Mouse (Mus musculus): ENCODE data around the gene Zbtb34.
A peak's percentile ranks its signal among the peaks of the same experiment; 100 is the strongest.

Zbtb34 gene

DNA sequence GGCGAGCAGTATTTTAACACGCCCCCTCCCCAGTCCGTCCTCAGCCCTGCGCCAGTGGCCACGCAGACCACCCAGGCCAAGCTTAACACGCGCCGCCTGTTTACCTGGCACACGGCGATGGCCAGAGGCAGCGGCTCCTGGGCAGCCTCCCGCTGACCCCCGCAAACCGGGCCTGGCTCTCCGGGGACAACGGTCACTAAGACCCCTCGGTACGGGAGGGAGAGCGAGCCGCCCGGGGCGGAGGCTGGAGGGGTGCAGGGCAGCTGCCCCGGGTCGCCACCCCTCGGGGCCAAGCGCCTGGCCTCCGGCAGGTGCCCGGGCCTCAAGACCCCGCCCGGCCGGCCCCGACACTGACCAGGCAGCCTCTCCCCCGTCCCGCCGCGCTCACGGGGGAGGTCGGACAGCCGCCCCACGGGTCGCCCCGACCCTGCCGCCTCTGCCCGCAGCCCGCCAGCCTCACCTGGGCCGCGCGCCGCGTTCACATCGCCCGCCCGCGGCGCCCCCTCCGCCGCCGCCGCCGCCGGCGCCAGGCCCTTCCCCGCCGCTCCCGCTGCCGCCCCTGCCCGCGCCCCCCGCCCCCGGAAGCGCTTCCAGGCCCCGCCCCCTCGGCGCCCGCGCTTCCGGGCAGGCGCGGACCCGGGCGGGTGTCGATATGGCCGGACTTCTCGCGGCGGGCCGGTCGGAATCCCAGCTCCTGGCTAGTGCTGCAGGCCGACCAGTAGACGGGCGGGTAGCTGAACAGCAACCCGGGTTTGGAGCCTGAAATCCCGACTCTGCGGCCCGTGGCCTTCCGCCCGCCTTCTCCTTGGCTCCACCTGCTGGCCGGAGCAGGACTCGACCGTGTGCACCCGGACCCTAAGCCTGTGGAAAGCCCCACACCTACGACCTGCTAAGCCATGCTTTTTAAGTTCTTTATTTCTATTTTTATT is at the start of gene Zbtb34:
Zbtb34 (minus strand) TSS at position 554 of the 929 bp plus-strand sequence.
- DNase-seq (ENCODE audit: inconsistent age in 2 of 2, low spot score in 1 of 2), result peak; percentile 78 to 91

DNA sequence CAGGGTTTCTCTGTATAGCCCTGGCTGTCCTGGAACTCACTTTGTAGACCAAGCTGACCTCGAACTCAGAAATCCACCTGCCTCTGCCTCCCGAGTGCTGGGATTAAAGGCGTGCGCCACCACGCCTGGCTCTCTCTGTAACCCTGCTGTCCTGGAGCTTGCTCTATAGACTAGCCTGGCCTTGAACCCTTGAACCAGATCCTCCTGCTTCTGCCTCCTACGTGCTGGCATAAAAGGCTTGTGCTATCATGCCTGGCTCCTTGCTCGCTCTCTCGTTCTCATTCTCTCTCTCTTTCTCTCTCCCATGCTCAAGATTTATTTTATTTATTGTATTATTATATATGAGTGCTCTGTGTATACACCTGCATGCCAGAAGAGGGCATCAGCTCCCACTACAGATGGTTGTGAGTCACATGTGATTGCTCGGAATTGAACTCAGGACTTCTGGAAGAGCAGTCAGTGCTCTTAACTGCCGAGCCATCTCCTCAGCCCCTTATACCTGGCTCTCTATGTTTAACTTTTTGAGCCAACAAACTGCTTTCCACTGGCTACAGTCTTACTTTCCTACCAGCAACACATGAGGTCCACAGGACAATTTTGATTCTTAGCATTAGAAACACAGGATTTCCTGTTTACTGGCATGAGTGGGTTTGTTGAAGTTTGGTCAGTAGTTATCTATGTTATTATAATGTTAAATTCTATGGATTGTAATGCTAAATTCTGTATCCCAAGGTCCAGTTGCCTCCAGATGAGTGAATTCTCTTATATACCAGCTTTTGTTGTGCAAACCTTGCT is 47.0 kb upstream of the Zbtb34 start:
- no peak for DNase-seq (ENCODE audit: inconsistent age in 2 of 2, low spot score in 1 of 2)

DNA sequence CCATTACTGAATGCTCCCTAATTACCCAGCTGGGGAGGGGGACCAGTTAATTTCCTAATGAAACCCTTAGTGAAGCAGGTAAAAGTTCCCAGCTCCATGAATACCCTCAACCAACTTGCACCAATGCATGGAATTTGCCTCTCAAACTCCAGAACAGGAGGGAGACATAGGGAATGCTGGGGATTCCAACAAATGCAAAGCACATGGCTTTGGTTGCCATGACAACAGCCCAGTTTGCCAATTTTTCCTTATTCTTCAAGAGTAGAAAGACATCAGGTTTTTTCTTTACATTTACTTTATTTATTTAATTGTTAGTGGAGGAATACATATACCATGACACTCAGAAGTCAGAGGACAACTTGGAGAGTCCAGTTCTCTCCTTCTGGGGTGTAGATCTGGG is 44.8 kb upstream of the Zbtb34 start:
- no peak for DNase-seq (ENCODE audit: inconsistent age in 2 of 2, low spot score in 1 of 2)

DNA sequence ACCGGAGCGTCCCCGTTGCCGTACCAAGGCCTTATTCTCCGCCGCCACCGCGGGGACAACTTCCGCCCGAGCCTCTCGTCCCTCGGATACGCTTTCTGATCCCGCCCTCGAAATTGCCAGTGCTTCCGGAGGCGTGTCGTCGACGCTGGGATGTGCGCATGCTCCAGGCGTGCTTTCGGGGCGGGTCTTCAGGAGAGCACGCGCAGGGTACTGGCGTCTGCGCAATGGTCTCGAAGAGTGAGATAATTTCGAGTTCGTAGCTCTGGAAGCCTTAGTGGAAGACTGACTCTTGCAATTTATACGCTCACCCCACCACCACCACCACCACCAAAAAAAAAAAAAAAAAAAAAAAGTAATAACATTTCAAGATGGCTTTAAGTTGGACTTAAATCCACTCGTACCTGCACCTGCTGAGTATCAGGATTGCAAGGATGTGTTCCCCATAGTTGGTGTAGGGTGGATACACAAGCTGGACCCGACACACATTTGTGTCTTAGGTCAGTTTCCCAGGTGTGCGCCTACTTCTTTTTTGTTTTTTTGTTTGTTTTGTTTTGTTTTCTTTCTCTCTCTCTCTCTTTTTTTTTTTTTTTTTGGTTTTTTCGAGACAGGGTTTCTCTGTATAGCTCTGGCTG is 37.5 kb upstream of the Zbtb34 start, which contains the start of gene Zbtb43:
Zbtb43 (minus strand) TSS at position 94 of the 632 bp plus-strand sequence.
- DNase-seq (ENCODE audit: inconsistent age in 2 of 2, low spot score in 1 of 2), result peak; percentile 96 to 99

DNA sequence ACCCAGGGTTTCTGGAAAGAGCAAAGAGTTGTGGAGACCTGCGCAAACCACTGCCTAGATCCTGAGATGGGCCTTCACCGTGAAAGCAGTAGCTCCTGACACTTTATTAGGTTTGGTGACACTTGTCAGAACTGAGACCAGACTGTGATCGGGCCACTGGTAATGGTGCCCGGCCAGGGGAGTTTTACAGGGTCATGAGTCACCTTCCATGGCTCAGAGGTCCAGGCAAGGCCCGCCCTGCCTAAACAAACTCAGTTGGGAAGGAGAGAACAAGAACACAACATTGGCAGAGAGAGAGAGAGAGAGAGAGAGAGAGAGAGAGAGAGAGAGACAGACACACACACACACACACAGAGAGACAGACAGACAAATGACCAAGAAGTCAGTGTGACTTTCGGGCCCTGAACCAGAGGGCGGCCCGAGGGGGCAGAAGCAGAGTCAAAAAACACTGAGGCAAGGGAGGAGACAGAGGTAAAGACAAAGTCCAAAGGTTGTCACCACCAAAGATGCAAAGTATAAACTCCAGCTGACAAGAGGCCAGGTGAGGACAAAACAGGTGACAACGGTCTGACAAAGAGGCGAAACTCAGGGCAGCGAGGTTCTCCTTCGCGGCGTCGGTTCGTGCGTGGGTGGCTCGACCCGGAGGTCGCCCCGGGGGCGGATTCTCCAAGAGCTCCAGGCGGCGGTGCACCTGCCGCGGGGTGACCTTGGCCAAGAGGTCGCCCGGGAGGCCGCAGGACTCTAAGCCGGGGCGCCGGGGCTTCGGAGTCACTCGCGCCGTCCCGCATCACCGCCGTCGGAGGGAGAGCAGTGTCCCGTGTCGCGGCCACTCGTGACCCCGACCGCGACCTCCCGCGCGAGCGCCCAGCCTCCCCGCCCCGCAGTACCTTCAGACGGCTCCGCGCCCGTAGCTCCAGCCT is 36.7 kb upstream of the Zbtb34 start:
- DNase-seq (ENCODE audit: inconsistent age in 2 of 2, low spot score in 1 of 2), result peak; percentile 58 to 84

DNA sequence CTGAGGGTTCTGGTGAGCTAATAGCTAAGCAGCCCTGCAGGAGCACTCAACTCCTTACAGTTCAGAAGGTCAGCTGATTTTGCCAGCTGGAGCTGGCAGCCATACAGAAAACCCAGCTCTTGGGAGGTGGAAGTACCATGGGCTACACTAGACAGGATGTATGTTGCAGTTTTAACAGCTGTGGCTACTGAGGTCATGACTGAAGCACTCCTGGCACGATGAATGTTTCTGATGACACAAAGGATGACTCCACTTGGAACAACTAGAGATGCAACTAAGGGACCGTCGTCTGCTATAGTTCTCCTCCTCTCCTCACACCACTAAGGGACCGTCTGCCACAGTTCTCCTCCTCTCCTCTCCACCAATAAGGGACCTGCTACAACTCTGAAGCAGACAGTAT is 34.8 kb upstream of the Zbtb34 start:
- DNase-seq (ENCODE audit: inconsistent age in 2 of 2, low spot score in 1 of 2), result peak in 1 of 2 experiments; percentile 59

DNA sequence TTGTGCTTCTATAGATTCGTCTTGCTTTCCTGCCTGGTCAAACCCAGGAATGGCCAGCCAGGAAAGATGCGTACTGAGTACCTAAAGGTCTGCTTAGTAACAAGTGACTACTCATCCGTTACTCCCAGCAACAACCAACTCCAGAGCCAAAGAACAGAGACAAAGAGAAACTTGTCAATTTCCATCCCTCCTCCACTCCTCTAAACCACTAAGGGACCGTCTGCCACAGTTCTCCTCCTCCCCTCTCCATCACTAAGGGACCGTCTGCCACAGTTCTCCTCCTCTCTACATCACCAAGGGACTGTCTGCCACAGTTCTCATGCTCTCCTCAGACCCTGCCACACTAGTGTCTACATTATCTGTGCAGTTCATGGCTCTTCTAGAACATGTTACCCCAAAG is 34.1 kb upstream of the Zbtb34 start:
- DNase-seq (ENCODE audit: inconsistent age in 2 of 2, low spot score in 1 of 2), result no peak

DNA sequence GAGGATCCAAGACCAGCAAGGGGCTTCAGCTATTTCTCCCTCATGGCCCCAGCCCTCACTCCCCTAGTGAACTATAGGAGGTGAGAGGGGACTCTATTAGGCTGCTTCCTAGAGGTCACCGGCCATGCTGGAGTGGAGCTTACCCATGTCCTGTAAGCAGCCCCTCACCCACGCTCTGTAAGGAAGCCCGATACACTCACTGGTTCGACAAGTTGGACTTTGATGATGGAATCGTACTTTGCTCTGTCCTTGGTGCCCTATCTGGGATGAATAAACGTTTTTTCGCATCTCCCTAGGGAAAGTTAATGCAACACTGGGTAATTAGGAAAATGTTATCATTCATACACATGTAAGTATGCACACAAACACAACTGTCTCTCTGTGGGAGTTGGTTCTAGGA is 30.9 kb upstream of the Zbtb34 start:
- DNase-seq (ENCODE audit: inconsistent age in 2 of 2, low spot score in 1 of 2), result no peak

DNA sequence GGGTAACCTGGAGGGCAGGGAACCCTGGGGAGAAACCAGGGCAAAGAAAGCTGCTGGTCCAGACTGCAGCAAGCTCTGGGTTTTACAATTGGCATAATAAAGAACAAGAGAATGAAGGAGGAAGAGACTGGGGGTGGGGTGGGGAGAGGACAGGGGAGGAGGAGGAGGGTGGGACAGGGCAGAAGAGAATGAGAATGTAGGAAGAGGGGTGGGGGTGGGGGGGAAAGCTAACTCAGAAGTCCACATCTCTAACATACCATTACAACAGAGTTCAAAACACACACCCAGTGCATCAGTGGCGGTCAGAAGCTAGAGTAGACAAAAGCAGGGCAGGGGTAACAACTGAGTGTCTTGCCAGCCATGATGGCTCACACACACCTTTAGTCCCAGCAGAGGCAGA is 29.9 kb upstream of the Zbtb34 start:
- DNase-seq (ENCODE audit: inconsistent age in 2 of 2, low spot score in 1 of 2), result no peak

DNA sequence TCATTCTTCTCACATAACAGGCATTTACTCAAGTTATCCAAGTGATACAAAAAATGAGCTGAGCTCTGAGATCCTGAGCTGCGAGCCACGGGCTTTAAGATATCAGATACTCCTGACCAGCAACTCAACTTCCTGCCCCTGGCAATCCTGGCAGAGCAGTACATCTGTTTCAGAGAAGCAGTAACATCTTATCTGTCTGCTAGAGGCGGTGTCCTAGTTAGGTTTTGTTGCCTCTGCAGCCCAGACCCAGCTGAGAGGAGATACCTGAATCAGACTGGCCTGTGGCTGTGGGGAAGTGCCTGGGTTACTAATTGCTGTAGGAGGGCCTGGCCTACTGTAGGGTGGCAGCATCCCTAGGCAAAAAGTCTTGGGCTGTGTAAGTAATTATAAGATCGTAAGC is 28.5 kb upstream of the Zbtb34 start:
- DNase-seq (ENCODE audit: inconsistent age in 2 of 2, low spot score in 1 of 2), result peak in 1 of 2 experiments; percentile 24

DNA sequence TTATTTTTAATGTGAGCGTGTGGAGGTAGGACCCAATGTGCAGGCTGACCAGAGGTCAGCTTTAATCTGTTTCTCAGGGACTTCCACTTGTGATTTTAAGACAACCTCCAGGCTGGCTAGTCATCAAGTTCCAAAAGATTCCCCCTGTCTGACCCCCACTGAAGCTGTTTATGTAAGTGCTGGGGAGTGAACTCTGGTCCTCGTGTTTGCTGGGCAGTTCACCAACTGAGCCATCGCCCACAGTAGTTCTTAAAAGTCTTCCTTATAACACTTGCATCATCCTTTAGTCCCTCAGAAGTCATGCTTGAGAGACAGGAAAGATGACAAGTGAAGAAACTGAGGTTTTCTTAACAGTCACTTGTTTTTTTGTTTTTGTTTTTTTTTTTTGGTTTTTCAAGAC is 25.6 kb upstream of the Zbtb34 start:
- peak in 1 of 2 experiments; percentile 20 for DNase-seq (ENCODE audit: inconsistent age in 2 of 2, low spot score in 1 of 2)

DNA sequence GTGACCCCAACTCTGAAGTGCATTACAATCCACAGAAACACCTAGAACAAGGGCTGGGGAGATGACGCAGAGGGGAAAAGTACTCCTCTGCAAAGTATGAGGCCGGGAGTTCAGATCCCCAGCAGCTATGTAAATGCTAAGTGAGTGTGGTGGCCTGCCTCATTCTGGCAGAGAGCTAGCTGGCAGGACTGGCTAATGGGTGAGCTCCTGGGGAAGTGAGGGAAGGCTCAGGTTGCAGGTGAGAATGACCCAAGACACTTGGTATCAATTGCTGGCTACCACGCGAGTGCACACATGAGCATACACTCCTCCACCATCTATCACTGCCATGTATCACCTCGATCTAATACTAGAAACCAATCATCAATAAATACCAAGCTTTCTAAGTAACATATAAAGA is 25.1 kb upstream of the Zbtb34 start:
- DNase-seq (ENCODE audit: inconsistent age in 2 of 2, low spot score in 1 of 2), result no peak

DNA sequence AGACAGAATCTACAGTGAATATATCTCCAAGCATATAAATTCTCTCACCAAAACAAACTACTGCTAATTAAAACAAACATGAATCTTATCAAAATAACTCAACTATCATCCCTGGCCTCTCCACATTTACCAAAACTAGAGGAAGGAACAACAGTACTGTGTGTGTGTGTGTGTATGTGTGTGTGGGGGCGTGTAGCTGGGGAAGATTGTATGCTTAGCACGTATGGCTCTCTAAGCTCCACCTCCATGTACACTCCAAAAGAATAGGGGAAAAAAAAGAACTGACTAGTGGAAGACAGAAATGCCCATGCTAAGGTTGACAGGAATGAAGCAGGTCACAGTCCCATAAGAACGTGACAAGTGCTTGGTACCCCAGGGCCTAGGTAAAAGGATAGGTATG is 24.2 kb upstream of the Zbtb34 start:
- DNase-seq (ENCODE audit: inconsistent age in 2 of 2, low spot score in 1 of 2), result no peak

DNA sequence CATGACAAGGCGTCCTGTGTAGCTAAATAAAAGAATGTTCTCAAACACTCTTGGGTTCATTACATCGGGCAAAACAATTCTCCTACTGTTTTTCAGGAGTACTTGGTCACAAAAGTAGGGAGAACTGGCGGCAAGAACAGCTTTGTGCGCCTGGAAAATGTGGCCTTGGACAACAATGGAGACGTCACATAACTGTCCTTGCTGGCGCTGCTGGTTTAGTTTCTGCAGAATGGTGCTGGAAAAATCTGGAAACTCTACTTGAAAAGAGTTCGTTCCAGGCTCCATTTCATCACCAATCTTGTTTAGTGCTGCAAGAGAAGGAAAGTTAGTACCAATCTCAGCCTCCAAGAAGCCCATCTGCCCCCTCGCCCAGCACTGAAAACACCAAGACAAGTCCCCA is 23.7 kb upstream of the Zbtb34 start:
- peak in 1 of 2 experiments; percentile 80 for DNase-seq (ENCODE audit: inconsistent age in 2 of 2, low spot score in 1 of 2)

DNA sequence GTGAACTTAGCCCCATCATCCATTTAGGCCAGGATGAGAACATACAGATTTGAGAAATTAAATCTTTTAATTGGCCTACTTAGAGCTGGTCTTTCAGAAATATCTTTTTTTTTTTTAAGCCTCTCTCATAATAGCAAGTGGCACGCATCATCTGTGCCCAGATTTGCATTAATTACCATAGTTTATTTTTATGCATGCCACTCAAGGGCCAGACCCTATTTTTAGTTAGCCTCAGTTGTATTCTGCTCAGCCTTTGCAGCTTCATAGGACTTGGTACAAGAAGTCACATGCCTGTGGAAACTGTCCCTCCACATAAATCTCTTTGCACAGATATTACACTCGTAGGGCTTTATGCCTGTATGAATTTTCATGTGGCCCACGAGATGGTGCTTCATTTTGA is 22.4 kb upstream of the Zbtb34 start:
- DNase-seq (ENCODE audit: inconsistent age in 2 of 2, low spot score in 1 of 2), result no peak

DNA sequence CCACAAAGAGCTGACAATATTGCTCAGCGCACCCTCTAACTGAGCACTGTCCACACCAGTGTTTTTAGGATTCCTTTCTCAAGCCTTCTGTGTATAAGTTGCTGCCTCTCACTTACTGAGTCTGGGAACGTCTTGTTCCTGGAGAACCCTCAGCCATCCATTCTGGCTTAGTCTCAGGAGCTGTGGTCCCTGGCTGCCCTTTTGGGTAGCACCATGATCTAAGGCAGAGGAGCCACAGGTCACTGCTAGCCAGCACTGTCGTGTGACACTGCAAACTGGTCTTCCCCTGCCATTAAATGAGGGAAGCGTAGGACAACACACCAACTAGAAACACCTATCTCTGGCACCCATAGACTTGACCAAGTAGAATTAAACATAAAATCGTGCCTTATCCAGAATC is 21.6 kb upstream of the Zbtb34 start:
- no peak for DNase-seq (ENCODE audit: inconsistent age in 2 of 2, low spot score in 1 of 2)

DNA sequence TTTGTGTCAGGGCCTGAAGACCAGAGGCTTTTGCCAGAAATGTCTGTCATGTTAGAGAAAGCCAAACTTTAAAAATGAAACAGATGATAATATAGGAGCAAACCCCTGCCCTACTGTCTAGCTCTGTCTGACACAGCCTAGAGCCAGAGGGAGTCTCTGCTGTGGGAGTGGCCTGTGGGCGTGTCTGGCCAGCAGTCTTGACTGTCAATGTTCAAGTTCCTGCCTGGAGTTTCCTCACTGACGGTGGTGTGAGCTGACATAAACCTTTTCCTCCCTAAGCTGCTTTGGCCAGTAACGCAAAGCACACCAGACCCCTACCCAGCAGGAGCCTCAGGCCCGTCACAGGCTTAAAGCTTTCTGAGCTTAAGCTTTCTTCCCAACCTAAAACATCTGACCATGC is 21.0 kb upstream of the Zbtb34 start:
- DNase-seq (ENCODE audit: inconsistent age in 2 of 2, low spot score in 1 of 2), result peak; percentile 40 to 82

DNA sequence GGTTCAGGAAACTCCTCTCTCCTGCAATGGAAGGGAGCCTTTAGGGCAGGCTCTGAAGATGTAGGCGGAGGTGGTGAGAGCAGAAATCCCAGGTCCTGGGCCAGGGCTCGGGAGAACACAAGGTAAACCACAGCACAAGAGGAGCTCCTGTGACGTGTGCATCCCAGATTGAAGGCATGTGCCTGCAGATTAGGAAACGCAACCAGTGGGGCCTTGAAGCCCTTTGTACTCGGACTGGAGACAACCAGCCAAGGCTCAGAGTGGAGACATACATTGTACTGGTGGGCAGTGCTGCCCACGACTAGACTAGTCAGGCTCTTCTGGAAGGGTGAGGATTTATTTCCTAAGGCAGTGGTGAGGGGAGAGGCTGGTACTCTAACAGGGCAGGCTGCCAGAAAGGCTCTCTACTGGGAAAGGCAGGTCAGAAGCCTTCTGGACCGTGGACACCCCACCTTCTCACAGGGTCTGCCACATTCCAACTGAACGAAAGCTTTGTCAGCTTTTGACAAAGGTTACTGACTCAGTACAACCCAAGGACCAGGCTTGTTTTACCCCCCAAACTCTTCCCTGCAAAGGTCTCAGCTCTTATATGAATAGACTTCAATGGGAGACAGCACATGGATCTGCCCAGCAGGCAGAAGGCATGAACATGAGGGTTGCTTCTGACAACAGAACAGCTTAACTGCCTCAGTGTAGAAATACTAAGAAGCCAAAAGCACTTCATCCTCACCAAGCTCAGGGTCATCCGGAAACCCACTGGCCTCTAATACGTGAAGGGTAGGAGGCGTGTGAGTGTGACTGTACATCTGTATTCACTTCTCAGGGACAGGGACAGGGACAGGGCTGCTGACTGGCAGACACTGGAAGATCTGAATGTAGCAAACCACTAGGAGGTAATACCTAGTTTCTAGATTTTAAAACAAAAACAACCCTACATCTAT is 20.2 kb upstream of the Zbtb34 start:
- DNase-seq (ENCODE audit: inconsistent age in 2 of 2, low spot score in 1 of 2), result peak in 1 of 2 experiments; percentile 85

DNA sequence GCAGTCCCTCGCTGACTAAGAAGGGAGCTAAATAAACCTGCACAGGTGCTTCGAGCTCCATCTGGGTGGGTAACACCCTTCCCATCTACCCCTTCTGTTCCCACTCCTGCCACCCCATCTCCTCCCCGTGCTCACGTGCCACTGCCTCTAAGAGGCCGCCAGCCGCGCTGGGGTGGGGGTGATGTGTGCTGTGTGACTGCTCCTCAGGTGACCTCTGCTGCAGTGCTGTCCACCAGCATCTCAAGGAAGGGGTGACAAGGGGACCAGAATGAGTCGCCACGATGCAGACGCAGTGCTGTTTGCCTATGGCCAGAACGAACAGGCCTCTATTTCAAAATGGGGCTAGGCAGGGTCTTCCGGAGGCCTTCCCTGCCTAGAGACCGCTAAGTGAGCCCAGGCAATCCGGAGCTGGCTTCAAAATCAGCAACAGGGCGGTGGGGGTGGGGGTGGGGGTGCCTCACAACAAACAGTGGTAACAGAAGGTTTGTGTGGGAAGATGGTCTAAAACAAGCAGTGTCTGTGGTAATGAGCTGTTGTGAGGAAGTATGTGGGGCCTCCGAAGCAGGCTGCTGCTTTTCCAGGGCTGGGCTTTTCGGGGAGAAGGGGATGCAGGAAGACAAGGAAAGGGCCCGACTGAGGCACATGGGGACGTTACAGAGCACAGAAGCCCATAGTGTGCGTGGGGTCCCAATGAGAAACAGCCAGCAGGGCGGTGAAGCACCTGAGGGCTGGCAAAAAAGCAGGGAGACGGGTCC is 18.2 kb upstream of the Zbtb34 start:
- DNase-seq (ENCODE audit: inconsistent age in 2 of 2, low spot score in 1 of 2), result no peak
